Mouse (Mus musculus) embryo, embryonic 11.5 days (tissue): ENCODE data around the gene Aox2.
A peak's percentile ranks its signal among the peaks of the same experiment; 100 is the strongest.

Experiments used
- DNase-seq: peaks from one replicate; pipeline ENCODE4 v3.0.0-alpha.2; 2012; ENCODE audit warnings: low read depth, low spot score

The Aox2 gene

GRCm38 (mm10) chr1:58288091-58288490, 10.0 kb downstream of the Aox2 start:
- DNase-seq = no peak

GRCm38 (mm10) chr1:58289863-58290469, 11.8 kb downstream of the Aox2 start:
- no peak for DNase-seq

GRCm38 (mm10) chr1:58291394-58292300, 13.5 kb downstream of the Aox2 start:
- DNase-seq = no peak

- no peak for DNase-seq
Measured at GRCm38 (mm10) chr1:58294730-58295129, 16.6 kb downstream of the Aox2 start.

GRCm38 (mm10) chr1:58296278-58296677, 18.2 kb downstream of the Aox2 start:
- peak; percentile 75 for DNase-seq

- no peak for DNase-seq
Measured at GRCm38 (mm10) chr1:58296821-58297220, 18.7 kb downstream of the Aox2 start.

GRCm38 (mm10) chr1:58298347-58298746, 20.2 kb downstream of the Aox2 start:
- no peak for DNase-seq

GRCm38 (mm10) chr1:58301073-58301472, 22.9 kb downstream of the Aox2 start:
- no peak for DNase-seq

- DNase-seq = no peak
Measured at GRCm38 (mm10) chr1:58302015-58302414, 23.9 kb downstream of the Aox2 start.

GRCm38 (mm10) chr1:58303009-58303408, 24.9 kb downstream of the Aox2 start:
- DNase-seq = no peak

GRCm38 (mm10) chr1:58303726-58304125, 25.6 kb downstream of the Aox2 start:
- DNase-seq = no peak

GRCm38 (mm10) chr1:58304296-58304695, 26.2 kb downstream of the Aox2 start:
- no peak for DNase-seq

- no peak for DNase-seq
Measured at GRCm38 (mm10) chr1:58307181-58307580, 29.1 kb downstream of the Aox2 start.

GRCm38 (mm10) chr1:58308594-58308993, 30.5 kb downstream of the Aox2 start:
- DNase-seq = no peak

GRCm38 (mm10) chr1:58309853-58310252, 31.7 kb downstream of the Aox2 start:
- DNase-seq = no peak

- DNase-seq = no peak
Measured at GRCm38 (mm10) chr1:58311221-58311864, 33.2 kb downstream of the Aox2 start.

- DNase-seq = no peak
Measured at GRCm38 (mm10) chr1:58313173-58313572, 35.0 kb downstream of the Aox2 start.

GRCm38 (mm10) chr1:58315532-58315931, 37.4 kb downstream of the Aox2 start:
- DNase-seq = no peak

- no peak for DNase-seq
Measured at GRCm38 (mm10) chr1:58333222-58333621, 55.1 kb downstream of the Aox2 start.

- no peak for DNase-seq
Measured at GRCm38 (mm10) chr1:58339901-58340300, 61.8 kb downstream of the Aox2 start.

GRCm38 (mm10) chr1:58341576-58341975, 63.5 kb downstream of the Aox2 start:
- no peak for DNase-seq

GRCm38 (mm10) chr1:58343861-58344260, 65.7 kb downstream of the Aox2 start:
- DNase-seq = no peak

GRCm38 (mm10) chr1:58344570-58344969, 66.4 kb downstream of the Aox2 start:
- no peak for DNase-seq
